Mouse (Mus musculus): ENCODE results near the gene Slc6a13. TPM values are rescaled to one million over a fixed set of nuclear protein-coding genes. Genes with fewer than 3 reads are reported as not detected.
A peak's percentile ranks its signal among the peaks of the same experiment; 100 is the strongest.
"Not testable (repeated sequence)": the region's sequence is repeated elsewhere in the genome, so short reads cannot be mapped to it uniquely, and the experiment has no call there.

Gene Slc6a13
- polyA plus RNA-seq, 1 experiment from 2014 or later, result 2.2 TPM

- Histone ChIP-seq H3K27ac (ENCODE audit: low read depth, low read length) (no peak overlapping the region), H3K4me2 (replicated peaks; ENCODE audit: low read depth, low read length) (no peak overlapping the region), H3K4me3 (ENCODE audit: low read depth, low read length) (no peak overlapping the region), H3K36me3 (ENCODE audit: control insufficient read depth, insufficient read depth, low read length) (no peaks in the 10 kb centered on the region), H3K4me1 (replicated peaks; ENCODE audit: control insufficient read depth, insufficient read depth, low read length) (no peaks in the 10 kb centered on the region), H3K9ac (ENCODE audit: low read depth, low read length) (no peak overlapping the region), H3K27me3 (ENCODE audit: control insufficient read depth, insufficient read depth, low read length) (no peaks in the 10 kb centered on the region), H3K9me3 (ENCODE audit: control insufficient read depth, low read length) (no peaks in the 10 kb centered on the region)
- DNase-seq (ENCODE audit: low spot score) (no peak), ATAC-seq (ENCODE audit: low FRiP score) (no peak)
- 56% methylated on average over 8 of the region's 8 CpGs for WGBS
Measured at GRCm38 (mm10) chr6:121346428-121346827, 46.4 kb downstream of the Slc6a13 start.

DNA sequence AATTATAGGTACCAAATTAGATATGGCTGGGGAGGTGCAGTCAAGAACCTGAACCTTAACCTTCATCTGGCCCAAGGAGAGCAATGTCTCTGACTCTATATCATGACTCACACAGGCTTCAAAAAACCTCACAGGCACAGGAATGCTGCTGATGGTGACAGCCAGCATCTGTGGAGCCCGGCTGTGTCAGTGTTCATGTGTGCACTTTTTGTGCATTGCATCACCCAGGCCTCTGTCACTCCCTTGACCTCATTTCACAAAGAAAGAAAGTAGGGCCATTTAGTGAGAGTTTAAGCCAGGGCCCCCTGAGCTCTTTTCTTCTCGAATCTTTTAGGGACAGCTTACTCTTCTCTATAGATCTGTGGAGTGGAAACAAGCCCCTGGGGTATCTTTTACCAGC lies 52.2 kb downstream of the Slc6a13 start:
- 38% methylated on average over 2 of the region's 2 CpGs for WGBS
- ATAC-seq (ENCODE audit: low FRiP score) (no peak), DNase-seq (ENCODE audit: low spot score) (no peak)
- no peaks in the 10 kb centered on the region for H3K9me3 ChIP-seq (ENCODE audit: control insufficient read depth, low read length)
- no peaks in the 10 kb centered on the region for H3K4me1 ChIP-seq (replicated peaks; ENCODE audit: control insufficient read depth, insufficient read depth, low read length)
- no peaks in the 10 kb centered on the region for H3K36me3 ChIP-seq (ENCODE audit: control insufficient read depth, insufficient read depth, low read length)
- H3K27me3 ChIP-seq (ENCODE audit: control insufficient read depth, insufficient read depth, low read length), result no peaks in the 10 kb centered on the region
- no peak overlapping the region for H3K27ac ChIP-seq (ENCODE audit: low read depth, low read length)
- H3K9ac ChIP-seq (ENCODE audit: low read depth, low read length), result no peak overlapping the region
- no peak overlapping the region for H3K4me3 ChIP-seq (ENCODE audit: low read depth, low read length)
- no peak overlapping the region for H3K4me2 ChIP-seq (replicated peaks; ENCODE audit: low read depth, low read length)

GRCm38 (mm10) chr6:121356041-121356440 lies 56.0 kb downstream of the Slc6a13 start:
- no peak overlapping the region for H3K27ac ChIP-seq (ENCODE audit: low read depth, low read length)
- H3K36me3 ChIP-seq (ENCODE audit: control insufficient read depth, insufficient read depth, low read length), result no peaks in the 10 kb centered on the region
- H3K4me3 ChIP-seq (ENCODE audit: low read depth, low read length), result no peak overlapping the region
- H3K4me1 ChIP-seq (replicated peaks; ENCODE audit: control insufficient read depth, insufficient read depth, low read length), result no peaks in the 10 kb centered on the region
- 84% methylated on average over 1 of the region's 1 CpGs for WGBS
- no peak overlapping the region for H3K4me2 ChIP-seq (replicated peaks; ENCODE audit: low read depth, low read length)
- no peak for ATAC-seq (ENCODE audit: low FRiP score)
- no peak overlapping the region for H3K9ac ChIP-seq (ENCODE audit: low read depth, low read length)
- no peaks in the 10 kb centered on the region for H3K27me3 ChIP-seq (ENCODE audit: control insufficient read depth, insufficient read depth, low read length)
- no peak for DNase-seq (ENCODE audit: low spot score)
- no peaks in the 10 kb centered on the region for H3K9me3 ChIP-seq (ENCODE audit: control insufficient read depth, low read length)

- DNase-seq (ENCODE audit: low spot score), result no peak
- Histone ChIP-seq H3K36me3 (ENCODE audit: control insufficient read depth, insufficient read depth, low read length) (no peaks in the 10 kb centered on the region), H3K27ac (ENCODE audit: low read depth, low read length) (no peak overlapping the region), H3K4me1 (replicated peaks; ENCODE audit: control insufficient read depth, insufficient read depth, low read length) (no peaks in the 10 kb centered on the region), H3K4me2 (replicated peaks; ENCODE audit: low read depth, low read length) (no peak overlapping the region), H3K9me3 (ENCODE audit: control insufficient read depth, low read length) (no peaks in the 10 kb centered on the region), H3K27me3 (ENCODE audit: control insufficient read depth, insufficient read depth, low read length) (no peaks in the 10 kb centered on the region), H3K9ac (ENCODE audit: low read depth, low read length) (no peak overlapping the region), H3K4me3 (ENCODE audit: low read depth, low read length) (no peak overlapping the region)
- WGBS, result 79% methylated on average over 6 of the region's 6 CpGs
- no peak for ATAC-seq (ENCODE audit: low FRiP score)
Measured at GRCm38 (mm10) chr6:121357232-121357631, 57.2 kb downstream of the Slc6a13 start.

DNA sequence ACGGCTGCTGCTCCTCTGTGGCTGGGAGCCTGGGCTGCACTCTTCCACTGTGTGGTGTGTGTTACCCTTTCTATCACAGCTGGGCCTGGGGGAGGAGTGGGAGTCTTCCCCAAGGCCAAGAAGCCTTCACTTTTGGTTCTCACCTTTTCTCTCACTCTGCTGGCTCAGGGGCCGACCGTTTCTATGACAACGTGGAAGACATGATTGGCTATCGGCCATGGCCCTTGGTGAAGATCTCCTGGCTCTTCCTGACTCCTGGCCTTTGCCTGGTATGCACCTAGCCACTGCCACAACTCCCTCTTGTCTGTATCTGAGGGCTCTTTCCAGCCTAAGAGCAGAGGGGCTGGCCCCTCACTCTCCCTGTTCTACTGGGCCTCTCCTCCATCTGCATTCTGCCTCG lies 63.0 kb downstream of the Slc6a13 start:
- Histone ChIP-seq H3K9ac (ENCODE audit: low read depth, low read length) (no peak overlapping the region), H3K36me3 (ENCODE audit: control insufficient read depth, insufficient read depth, low read length) (no peaks in the 10 kb centered on the region), H3K27ac (ENCODE audit: low read depth, low read length) (no peak overlapping the region), H3K9me3 (ENCODE audit: control insufficient read depth, low read length) (no peaks in the 10 kb centered on the region), H3K4me3 (ENCODE audit: low read depth, low read length) (no peak overlapping the region), H3K4me2 (replicated peaks; ENCODE audit: low read depth, low read length) (no peak overlapping the region), H3K27me3 (ENCODE audit: control insufficient read depth, insufficient read depth, low read length) (no peaks in the 10 kb centered on the region), H3K4me1 (replicated peaks; ENCODE audit: control insufficient read depth, insufficient read depth, low read length) (no peaks in the 10 kb centered on the region)
- WGBS, result 78% methylated on average over 6 of the region's 6 CpGs
- DNase-seq (ENCODE audit: low spot score) (no peak), ATAC-seq (ENCODE audit: low FRiP score) (no peak)

- H3K27me3 ChIP-seq (ENCODE audit: control insufficient read depth, insufficient read depth, low read length), result no peaks in the 10 kb centered on the region
- H3K4me1 ChIP-seq (replicated peaks; ENCODE audit: control insufficient read depth, insufficient read depth, low read length), result no peaks in the 10 kb centered on the region
- no peaks in the 10 kb centered on the region for H3K9me3 ChIP-seq (ENCODE audit: control insufficient read depth, low read length)
- no peak overlapping the region for H3K27ac ChIP-seq (ENCODE audit: low read depth, low read length)
- no peak overlapping the region for H3K4me3 ChIP-seq (ENCODE audit: low read depth, low read length)
- 86% methylated on average over 4 of the region's 4 CpGs for WGBS
- H3K4me2 ChIP-seq (replicated peaks; ENCODE audit: low read depth, low read length), result no peak overlapping the region
- H3K9ac ChIP-seq (ENCODE audit: low read depth, low read length), result no peak overlapping the region
- H3K36me3 ChIP-seq (ENCODE audit: control insufficient read depth, insufficient read depth, low read length), result no peaks in the 10 kb centered on the region
- DNase-seq (ENCODE audit: low spot score) (no peak), ATAC-seq (ENCODE audit: low FRiP score) (no peak)
Measured at GRCm38 (mm10) chr6:121363956-121364355, 63.9 kb downstream of the Slc6a13 start.

- not testable (repeated sequence) for ATAC-seq (ENCODE audit: low FRiP score); H3K9me3 ChIP-seq (ENCODE audit: control insufficient read depth, low read length); H3K4me2 ChIP-seq (replicated peaks; ENCODE audit: low read depth, low read length); H3K4me1 ChIP-seq (replicated peaks; ENCODE audit: control insufficient read depth, insufficient read depth, low read length); H3K36me3 ChIP-seq (ENCODE audit: control insufficient read depth, insufficient read depth, low read length); H3K27me3 ChIP-seq (ENCODE audit: control insufficient read depth, insufficient read depth, low read length); H3K4me3 ChIP-seq (ENCODE audit: low read depth, low read length); H3K27ac ChIP-seq (ENCODE audit: low read depth, low read length); H3K9ac ChIP-seq (ENCODE audit: low read depth, low read length)
- WGBS, result 19% methylated on average over 2 of the region's 2 CpGs
- DNase-seq (ENCODE audit: low spot score), result peak; percentile 59
Measured at GRCm38 (mm10) chr6:121366537-121366936, 66.5 kb downstream of the Slc6a13 start.

DNA sequence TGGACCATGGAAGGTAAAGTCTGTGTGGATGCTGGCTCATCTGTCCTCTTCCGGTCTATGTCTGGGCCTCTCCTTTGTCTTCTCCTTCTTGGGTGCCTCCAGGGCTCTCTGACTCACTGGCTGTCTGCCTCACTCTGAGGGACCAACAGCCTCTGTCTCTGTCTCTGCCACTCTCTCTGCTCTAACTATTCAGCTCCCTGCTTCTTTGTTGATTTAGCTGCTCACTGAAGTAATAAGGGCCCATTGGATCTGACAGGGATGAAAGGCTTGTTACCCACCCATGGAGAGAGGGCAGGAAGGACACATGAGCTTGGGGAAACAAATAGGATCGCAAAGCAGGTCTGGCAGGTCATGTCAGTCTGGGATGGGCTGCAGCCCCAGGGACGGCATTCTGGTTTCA lies 67.1 kb downstream of the Slc6a13 start:
- ATAC-seq (ENCODE audit: low FRiP score), result no peak
- no peak for DNase-seq (ENCODE audit: low spot score)

DNA sequence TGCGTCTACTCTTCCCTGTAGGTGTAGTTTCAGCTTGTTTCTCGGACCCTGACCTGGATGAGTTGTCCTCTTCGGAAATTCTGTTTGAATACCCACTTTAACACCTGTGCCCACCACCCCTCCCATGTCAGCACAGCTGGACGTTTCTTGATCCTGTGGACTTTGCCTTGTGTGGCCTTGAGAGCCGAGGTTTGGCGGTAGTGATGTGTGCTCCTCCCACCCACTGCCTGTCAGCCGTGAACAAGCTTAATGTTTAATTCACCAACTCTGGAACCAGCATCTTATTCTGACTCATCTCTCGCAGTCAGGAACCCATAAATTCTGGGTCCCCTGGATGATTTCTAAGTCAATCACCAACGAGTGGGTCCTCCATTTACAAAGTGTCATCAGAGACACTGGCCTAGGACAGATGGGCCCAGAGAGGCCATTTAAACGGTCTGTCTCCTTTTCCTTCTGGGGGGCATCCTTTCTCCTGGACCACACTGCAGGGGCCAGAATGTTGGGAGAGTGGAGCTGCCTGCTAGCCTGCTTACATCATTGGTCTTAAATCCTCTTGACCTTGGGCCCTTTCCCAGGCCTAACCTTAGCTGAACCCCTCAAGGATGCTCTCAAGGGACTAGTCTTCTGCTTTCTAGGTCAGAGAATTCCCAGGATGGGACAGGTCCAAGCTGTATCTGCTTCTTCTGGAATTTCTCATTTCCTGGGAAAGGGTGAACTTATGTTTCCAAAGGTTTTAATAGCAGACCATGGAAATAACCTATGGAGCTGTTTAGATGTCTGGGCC lies 71.4 kb downstream of the Slc6a13 start:
- ATAC-seq (ENCODE audit: low FRiP score) (no peak), DNase-seq (ENCODE audit: low spot score) (no peak)
- no peak overlapping the region for H3K9ac ChIP-seq (ENCODE audit: low read depth, low read length)
- no peaks in the 10 kb centered on the region for H3K27me3 ChIP-seq (ENCODE audit: control insufficient read depth, insufficient read depth, low read length)
- H3K27ac ChIP-seq (ENCODE audit: low read depth, low read length), result no peak overlapping the region
- WGBS, result 77% methylated on average over 10 of the region's 10 CpGs
- H3K4me2 ChIP-seq (replicated peaks; ENCODE audit: low read depth, low read length), result no peak overlapping the region
- no peaks in the 10 kb centered on the region for H3K9me3 ChIP-seq (ENCODE audit: control insufficient read depth, low read length)
- no peaks in the 10 kb centered on the region for H3K4me1 ChIP-seq (replicated peaks; ENCODE audit: control insufficient read depth, insufficient read depth, low read length)
- no peaks in the 10 kb centered on the region for H3K36me3 ChIP-seq (ENCODE audit: control insufficient read depth, insufficient read depth, low read length)
- H3K4me3 ChIP-seq (ENCODE audit: low read depth, low read length), result no peak overlapping the region

More for the DNA sequence above, 67.1 kb downstream of the Slc6a13 start:
- H3K9me3 ChIP-seq (ENCODE audit: control insufficient read depth, low read length), result no peaks in the 10 kb centered on the region
- H3K9ac ChIP-seq (ENCODE audit: low read depth, low read length), result no peak overlapping the region
- H3K4me3 ChIP-seq (ENCODE audit: low read depth, low read length), result no peak overlapping the region
- no peak overlapping the region for H3K4me2 ChIP-seq (replicated peaks; ENCODE audit: low read depth, low read length)
- no peaks in the 10 kb centered on the region for H3K36me3 ChIP-seq (ENCODE audit: control insufficient read depth, insufficient read depth, low read length)
- WGBS, result 46% methylated on average over 3 of the region's 3 CpGs
- no peak overlapping the region for H3K27ac ChIP-seq (ENCODE audit: low read depth, low read length)
- no peaks in the 10 kb centered on the region for H3K4me1 ChIP-seq (replicated peaks; ENCODE audit: control insufficient read depth, insufficient read depth, low read length)
- H3K27me3 ChIP-seq (ENCODE audit: control insufficient read depth, insufficient read depth, low read length), result no peaks in the 10 kb centered on the region
